Mouse (Mus musculus) spleen, postnatal 14 days (tissue): Measurements from ENCODE around the gene 1700020D05Rik.
A peak's percentile ranks its signal among the peaks of the same experiment; 100 is the strongest.

ENCODE experiments used
- DNase-seq, 2 experiments: peaks; one replicate each; pipeline ENCODE4 v3.0.0; 2021 to 2022; ENCODE audit warnings: low spot score in 2 of 2

Gene 1700020D05Rik

DNA sequence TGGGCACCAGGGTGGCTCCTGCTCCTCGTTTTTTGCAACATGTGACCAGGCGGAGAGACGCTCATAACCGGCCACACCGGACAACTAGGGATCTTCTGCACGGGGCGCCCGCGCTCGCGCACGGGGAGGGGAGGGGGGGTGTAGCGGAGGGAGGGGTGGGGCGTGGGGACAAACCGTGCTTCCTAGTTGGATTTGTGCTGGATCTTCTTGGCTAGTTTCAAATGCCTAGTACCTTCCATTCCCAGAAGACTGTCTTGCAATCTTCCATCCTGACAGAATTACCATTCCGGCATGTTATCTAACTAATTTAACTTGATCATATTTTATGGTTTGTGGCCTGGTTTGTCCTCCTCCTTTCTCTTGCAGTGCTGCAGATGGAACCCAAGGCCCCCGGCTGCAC lies at the start of gene 1700020D05Rik:
1700020D05Rik (minus strand) TSS at position 101 of the 400 bp plus-strand sequence.
- no peak for DNase-seq

GRCm38 (mm10) chr19:5547471-5548056 lies 44.0 kb upstream of the 1700020D05Rik start:
- no peak for DNase-seq

- DNase-seq: no peak
These were observed 40.4 kb upstream of the 1700020D05Rik start for GRCm38 (mm10) chr19:5544031-5544430.

GRCm38 (mm10) chr19:5543362-5543761 lies 39.8 kb upstream of the 1700020D05Rik start:
- no peak for DNase-seq

DNA sequence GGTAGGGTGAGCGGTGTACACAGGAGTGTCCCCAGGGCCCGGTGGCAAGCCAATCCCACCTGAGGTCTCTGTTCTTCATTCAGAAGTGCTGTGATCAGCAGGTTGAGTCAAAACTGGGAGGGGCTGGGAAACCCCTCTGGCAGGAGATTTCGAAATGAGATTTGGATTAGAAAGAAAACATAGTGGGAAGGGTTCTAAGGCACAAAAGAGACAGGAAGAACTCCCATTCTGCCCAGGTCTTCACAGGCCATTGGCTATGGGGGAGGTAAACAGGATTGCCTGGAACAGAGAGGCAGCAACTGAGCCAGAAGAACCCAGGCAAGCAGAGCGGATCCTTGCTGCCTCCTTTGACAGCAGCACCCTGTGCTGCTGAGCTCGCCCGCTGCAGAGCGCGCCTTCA lies 35.2 kb upstream of the 1700020D05Rik start:
- DNase-seq: no peak

- DNase-seq: no peak
These were observed 28.9 kb upstream of the 1700020D05Rik start for GRCm38 (mm10) chr19:5532520-5532919.

DNA sequence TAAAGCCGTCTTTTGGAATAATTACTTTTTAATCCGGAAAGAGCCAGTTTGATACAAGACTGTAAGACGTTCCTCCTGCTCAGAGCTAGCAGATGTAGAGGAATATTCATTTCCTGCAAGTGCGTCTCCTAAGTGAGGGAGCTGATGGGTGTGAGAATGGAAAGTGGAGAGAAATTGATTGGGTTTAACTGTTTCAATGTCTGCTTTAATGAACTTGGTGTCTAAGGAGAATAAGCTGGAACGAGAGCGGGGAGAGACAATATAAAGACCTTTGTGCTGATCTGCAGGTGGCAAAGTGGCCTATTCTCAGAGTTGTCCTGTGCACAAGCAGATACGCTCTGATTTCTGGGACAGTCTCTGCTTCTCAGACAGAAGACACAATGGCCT lies 26.5 kb upstream of the 1700020D05Rik start:
- no peak for DNase-seq

DNA sequence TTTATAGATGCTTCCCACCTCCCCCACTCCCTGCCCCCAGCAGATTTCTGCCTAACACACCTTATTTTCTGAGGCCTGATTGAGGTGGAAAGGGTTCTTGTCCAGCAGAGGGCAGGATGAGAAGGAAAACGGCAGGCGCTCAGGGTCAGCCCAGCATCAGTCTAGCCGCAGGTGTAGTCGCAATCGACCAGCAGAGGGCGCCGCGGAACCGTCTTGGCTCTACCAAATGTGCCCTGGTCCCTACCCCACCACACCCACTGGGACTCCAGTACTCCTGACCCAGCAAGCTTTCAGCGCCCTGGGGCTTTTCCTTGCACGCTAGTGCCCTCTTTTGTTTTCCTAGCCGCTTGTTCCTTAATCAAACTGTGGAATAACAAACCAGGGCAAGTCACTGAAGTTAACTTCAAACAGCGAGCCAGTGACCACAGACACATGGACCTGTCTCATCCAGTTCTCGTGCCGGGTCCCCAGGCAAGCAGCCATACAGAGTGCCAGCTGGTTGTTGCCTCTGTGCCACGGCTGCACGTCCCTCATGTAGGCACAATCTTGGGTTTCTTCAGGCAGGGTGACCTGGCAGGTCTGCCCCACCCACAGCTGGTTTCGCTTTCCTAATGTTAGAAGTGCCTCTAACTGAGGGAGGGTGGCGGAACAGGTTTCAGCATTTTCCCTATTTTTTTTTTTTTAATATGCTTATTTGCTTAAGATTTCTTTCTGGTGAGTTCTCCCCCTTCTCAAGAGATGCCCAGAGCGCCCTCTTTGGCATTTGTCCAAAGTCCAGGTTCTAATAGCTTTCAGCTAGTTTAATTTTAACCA lies 25.9 kb upstream of the 1700020D05Rik start:
- DNase-seq: peak; percentile 91 to 96

DNA sequence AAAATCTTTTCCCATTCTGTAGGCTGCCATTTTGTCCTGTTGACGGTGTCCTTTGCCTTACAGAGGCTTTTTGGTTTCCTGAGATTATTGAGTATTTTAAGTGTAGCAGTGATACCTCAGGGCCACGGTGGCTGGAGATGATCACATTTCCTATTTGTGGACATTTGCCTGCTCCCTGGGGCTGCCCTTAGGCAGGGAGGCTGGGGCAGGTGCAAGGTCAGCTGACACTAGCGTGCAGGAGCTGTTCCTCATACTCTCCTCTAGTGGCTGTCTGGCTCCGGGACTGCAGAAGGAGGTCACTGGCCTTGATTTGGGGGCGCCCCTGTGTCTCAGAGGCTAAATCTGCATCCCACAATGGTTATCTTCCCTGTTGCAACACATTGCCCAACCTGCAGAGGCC lies 21.6 kb upstream of the 1700020D05Rik start:
- no peak for DNase-seq

GRCm38 (mm10) chr19:5518721-5519120 lies 15.1 kb upstream of the 1700020D05Rik start:
- DNase-seq: no peak

DNA sequence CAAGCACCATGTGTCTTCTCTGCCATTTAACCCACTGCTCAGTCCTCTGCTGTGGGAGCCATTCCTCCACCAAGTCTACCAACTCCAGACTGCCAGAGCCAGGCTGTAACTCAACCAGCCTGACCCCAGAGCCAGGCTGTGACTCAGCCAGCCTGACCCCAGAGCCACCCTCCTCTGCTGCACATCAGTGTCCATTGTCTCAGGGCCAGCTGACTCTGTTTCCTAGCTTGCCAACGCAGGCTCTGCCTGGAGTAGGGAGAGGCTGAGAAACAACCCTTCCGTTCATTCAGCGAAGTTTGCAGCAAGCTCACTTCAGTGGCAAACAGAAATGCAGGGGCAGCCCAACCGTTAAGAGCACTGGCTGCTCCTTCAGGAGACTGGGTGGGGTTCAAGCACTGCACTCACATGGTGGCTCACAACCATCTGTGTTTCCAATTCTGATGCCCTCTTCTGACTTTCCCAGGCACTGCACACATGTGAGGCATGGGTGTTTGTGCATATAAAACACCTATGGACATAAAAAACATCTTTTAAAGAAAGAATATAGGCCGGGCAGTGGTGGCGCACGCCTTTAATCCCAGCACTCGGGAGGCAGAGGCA lies 13.4 kb upstream of the 1700020D05Rik start:
- DNase-seq: no peak

GRCm38 (mm10) chr19:5515840-5516777 lies 12.5 kb upstream of the 1700020D05Rik start:
- DNase-seq: no peak

GRCm38 (mm10) chr19:5513005-5513349 lies 9.4 kb upstream of the 1700020D05Rik start:
- no peak for DNase-seq

- DNase-seq: no peak
These were observed 8.8 kb upstream of the 1700020D05Rik start for GRCm38 (mm10) chr19:5512091-5513004.

DNA sequence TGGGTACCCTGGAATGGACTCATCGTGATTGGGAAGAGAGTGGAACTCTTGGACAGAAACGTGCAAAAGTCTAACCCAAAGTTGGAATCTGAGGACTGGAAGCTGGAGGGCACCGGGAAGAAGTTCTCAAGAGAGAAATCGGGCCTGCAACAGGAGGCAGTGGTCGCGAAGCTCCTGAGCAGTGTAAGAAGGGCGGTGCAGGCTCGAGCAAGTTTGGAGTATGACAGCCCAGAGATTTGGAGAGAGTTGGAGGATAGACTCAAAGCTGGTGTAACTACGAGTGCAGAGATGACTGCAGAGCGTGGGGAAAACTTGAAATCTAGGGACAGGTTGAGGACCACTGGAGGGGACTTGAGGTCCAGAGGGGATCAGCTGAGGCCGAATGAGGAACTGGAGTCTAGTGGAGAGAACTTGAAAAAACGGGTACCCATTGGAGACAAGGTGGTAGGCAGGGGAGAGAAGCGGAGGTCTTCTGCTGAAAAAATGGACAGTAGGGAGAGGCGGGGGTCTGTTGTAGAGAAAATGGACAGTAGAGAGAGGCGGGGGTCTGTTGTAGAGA lies 7.6 kb upstream of the 1700020D05Rik start:
- no peak for DNase-seq

DNA sequence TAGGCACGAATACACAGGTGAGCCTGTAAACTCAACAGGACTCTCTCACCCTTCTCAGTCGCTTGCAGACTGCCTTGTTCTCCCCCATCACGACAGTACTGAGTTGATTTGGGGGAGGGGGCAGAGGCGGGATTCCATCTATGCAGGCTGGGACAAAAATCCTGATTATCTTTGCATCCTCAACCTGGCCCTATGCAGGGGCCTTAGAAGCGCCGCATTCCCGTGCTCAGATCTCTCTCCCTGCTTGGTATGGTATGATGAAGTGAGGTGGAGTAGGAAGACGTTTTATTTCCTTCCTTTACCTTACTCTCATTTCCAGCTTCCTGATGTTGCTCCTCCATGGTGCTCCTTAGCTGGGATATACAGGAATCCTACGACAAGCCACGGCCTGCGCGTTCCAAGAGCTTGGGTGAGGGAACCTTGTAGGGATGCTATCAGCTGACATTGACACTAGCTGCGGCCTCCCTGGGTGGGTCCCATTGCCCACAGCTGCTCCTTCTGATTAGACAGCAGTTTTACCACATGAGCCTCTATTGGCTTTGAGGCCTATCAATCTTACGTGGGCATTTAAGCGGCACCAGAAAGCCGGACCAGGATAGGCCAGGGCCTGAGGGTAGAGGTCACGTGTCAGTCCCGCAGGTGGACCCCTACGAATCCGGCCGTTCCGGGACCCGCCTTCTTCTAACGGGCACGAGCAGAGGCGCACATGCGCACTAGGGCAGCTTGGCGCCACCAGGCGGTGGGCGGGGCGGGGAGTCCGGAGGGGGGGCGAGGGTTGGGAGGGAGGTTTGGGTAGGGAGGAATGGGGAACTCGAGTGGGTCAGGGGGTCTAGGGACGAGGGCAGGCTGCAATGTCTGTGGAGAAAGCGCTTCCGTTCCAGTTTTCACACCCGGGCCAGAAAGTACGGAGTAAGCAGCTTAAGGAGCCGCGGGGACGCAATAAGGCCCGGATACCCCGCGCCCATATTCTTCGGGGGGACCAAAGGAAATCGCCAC lies 6.7 kb upstream of the 1700020D05Rik start, which contains the start of gene Snx32:
Snx32 (minus strand) TSS at position 508 of the 996 bp plus-strand sequence.
- peak; percentile 94 to 95 for DNase-seq

GRCm38 (mm10) chr19:5500330-5500875 lies 3.2 kb downstream of the 1700020D05Rik start:
- DNase-seq: no peak

GRCm38 (mm10) chr19:5496052-5496370 lies 7.6 kb downstream of the 1700020D05Rik start:
- no peak for DNase-seq
